ENCODE assay signal across 16 mouse cellular contexts in the genomic region with DNA sequence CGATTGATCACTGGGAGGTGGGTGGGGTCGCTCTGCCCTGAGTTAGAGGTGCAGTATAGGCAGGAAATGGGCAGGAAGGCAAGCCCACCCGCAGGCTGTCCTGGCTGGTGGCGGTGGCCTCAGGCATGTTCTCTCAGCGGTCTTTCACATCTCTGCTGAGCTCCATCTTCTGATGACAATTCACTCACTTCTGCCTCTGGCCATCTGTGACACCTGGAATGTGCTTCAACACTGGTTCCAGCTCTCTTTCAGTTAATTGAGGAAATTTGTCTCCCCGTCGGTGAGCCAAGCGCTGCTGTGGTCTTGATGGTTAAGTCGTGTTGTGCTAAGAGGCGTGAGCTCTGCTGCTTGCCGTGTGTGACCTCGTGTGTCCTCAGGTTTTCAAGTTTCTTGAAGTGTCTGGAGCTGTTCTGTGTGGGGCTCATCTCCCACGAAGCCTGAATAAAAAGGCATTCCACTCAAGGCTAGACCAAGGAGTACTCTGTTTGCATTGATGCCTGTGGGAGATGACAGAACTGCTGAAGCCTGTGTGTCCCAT. TPM values are rescaled to one million over a fixed set of nuclear protein-coding genes. Genes with fewer than 3 reads are reported as not detected.
DNase-seq lines count a peak whose midpoint lies in the region; ATAC-seq lines count a peak whose summit lies in the region.
"Had no signal": no experiment of that assay in that cellular context is flagged by ENCODE, and none has a peak within 500 bp of the region (broad histone marks: within the 10 kb centered on the region; RNA-seq: fewer than 3 reads in every experiment).

No protein-coding gene starts in this region.

- peaks cover 96% of the 10 kb centered on the region for H3K4me1 ChIP-seq in heart, embryonic 10.5 days
- peaks cover 67% of the 10 kb centered on the region for H3K4me1 ChIP-seq in lung, embryonic 16.5 days (replicated peaks; ENCODE audit: control insufficient read depth, insufficient read depth, low read length)
- H3K4me1 ChIP-seq in embryonic facial prominence, embryonic 10.5 days, result peaks cover 100% of the 10 kb centered on the region
- peaks cover 98% of the 10 kb centered on the region for H3K4me1 ChIP-seq in limb, embryonic 12.5 days (replicated peaks)

- no peak for DNase-seq in heart, embryonic 10.5 days (ENCODE audit: low spot score)
- no peak for DNase-seq in heart, adult 8-10 months (ENCODE audit: low spot score)
- no peak for DNase-seq in lung, postnatal 36 days
- DNase-seq in embryonic facial prominence, embryonic 10.5 days (ENCODE audit: low spot score), result peak; percentile 61
- no peak for DNase-seq in thymus, postnatal 4 days
- DNase-seq in kidney, postnatal 36 days, result no peak
- DNase-seq: cerebellum, adult 11 months; cerebellum, postnatal 25 days; gastrocnemius, postnatal 10 days; liver, embryonic 13.5 days had no signal

- no peak overlapping the region for H3K4me2 ChIP-seq in lung, embryonic 16.5 days (ENCODE audit: low read depth, low read length)
- H3K4me2 ChIP-seq in limb, embryonic 12.5 days, result peak overlapping the region; percentile 40
- H3K4me2 ChIP-seq: heart, embryonic 15.5 days; liver, embryonic 13.5 days had no signal

- ATAC-seq in lung, embryonic 16.5 days (ENCODE audit: low read depth), result no peak
- no peak for ATAC-seq in limb, embryonic 12.5 days (ENCODE audit: insufficient number of reproducible peaks, insufficient read depth, low FRiP score, low TSS enrichment, low read depth)
- ATAC-seq: inflammation-experienced regulatory T-cells, adult 6 months; lung, postnatal 0 days had no signal

- peak overlapping the region; percentile 75 for H3K27ac ChIP-seq in heart, embryonic 10.5 days
- H3K27ac ChIP-seq in lung, embryonic 16.5 days (ENCODE audit: low read length), result no peak overlapping the region
- peak overlapping the region; percentile 92 for H3K27ac ChIP-seq in embryonic facial prominence, embryonic 10.5 days (replicated peaks)
- peak overlapping the region; percentile 98 for H3K27ac ChIP-seq in limb, embryonic 12.5 days
- H3K27ac ChIP-seq: kidney, postnatal 0 days; liver, embryonic 13.5 days had no signal

- WGBS in heart, embryonic 10.5 days, result 27% methylated on average over 13 of the region's 13 CpGs
- WGBS in lung, embryonic 16.5 days, result 47% methylated on average over 13 of the region's 13 CpGs
- WGBS in embryonic facial prominence, embryonic 10.5 days, result 26% methylated on average over 13 of the region's 13 CpGs
- 5% methylated on average over 13 of the region's 13 CpGs for WGBS in limb, embryonic 12.5 days

- H3K9me3 ChIP-seq in heart, embryonic 10.5 days, result no peaks in the 10 kb centered on the region
- no peaks in the 10 kb centered on the region for H3K9me3 ChIP-seq in lung, embryonic 16.5 days (ENCODE audit: control insufficient read depth, low read length)
- no peaks in the 10 kb centered on the region for H3K9me3 ChIP-seq in embryonic facial prominence, embryonic 10.5 days
- no peaks in the 10 kb centered on the region for H3K9me3 ChIP-seq in limb, embryonic 12.5 days
- H3K9me3 ChIP-seq: heart, embryonic 15.5 days; liver, embryonic 13.5 days had no signal

- 0 out of 2 replicates have a peak overlapping the region, but pooled peaks have one; percentile 5 for H3K9ac ChIP-seq in lung, embryonic 16.5 days (ENCODE audit: low read length)
- peak overlapping the region; percentile 35; the same call in 1 of the 2 replicates for H3K9ac ChIP-seq in limb, embryonic 12.5 days (replicated peaks)
- H3K9ac ChIP-seq: heart, embryonic 15.5 days; liver, embryonic 13.5 days had no signal

- H3K4me3 ChIP-seq in heart, embryonic 10.5 days, result no peak overlapping the region
- H3K4me3 ChIP-seq in lung, embryonic 16.5 days (ENCODE audit: low read length), result no peak overlapping the region
- peak overlapping the region; percentile 28; the same call in 1 of the 2 replicates for H3K4me3 ChIP-seq in embryonic facial prominence, embryonic 10.5 days
- H3K4me3 ChIP-seq in limb, embryonic 12.5 days (replicated peaks), result no peak overlapping the region
- H3K4me3 ChIP-seq: heart, embryonic 15.5 days; liver, embryonic 13.5 days had no signal

- 0 out of 2 replicates have a peak, but pooled peaks cover 3% of the 10 kb centered on the region for H3K36me3 ChIP-seq in heart, embryonic 10.5 days
- no peaks in the 10 kb centered on the region for H3K36me3 ChIP-seq in lung, embryonic 16.5 days (ENCODE audit: control insufficient read depth, insufficient read depth, low read length)
- 0 out of 2 replicates have a peak, but pooled peaks cover 4% of the 10 kb centered on the region for H3K36me3 ChIP-seq in embryonic facial prominence, embryonic 10.5 days (replicated peaks)
- H3K36me3 ChIP-seq in limb, embryonic 12.5 days, result no peaks in the 10 kb centered on the region
- H3K36me3 ChIP-seq: heart, embryonic 15.5 days; liver, embryonic 13.5 days had no signal

- H3K27me3 ChIP-seq in heart, embryonic 10.5 days (ENCODE audit: insufficient read depth, poor library complexity, severe bottlenecking), result no peaks in the 10 kb centered on the region
- no peaks in the 10 kb centered on the region for H3K27me3 ChIP-seq in lung, embryonic 16.5 days (ENCODE audit: control insufficient read depth, insufficient read depth, low read depth, low read length)
- H3K27me3 ChIP-seq in embryonic facial prominence, embryonic 10.5 days (replicated peaks; ENCODE audit: low read depth, poor library complexity, severe bottlenecking), result no peaks in the 10 kb centered on the region
- no peaks in the 10 kb centered on the region for H3K27me3 ChIP-seq in limb, embryonic 12.5 days
- H3K27me3 ChIP-seq: heart, embryonic 15.5 days; liver, embryonic 13.5 days had no signal

RNA-seq across cellular contexts. Expression of gene Igsf3, which starts 19.9 kb away (rescaled TPM):
- polyA plus RNA-seq in heart, embryonic 10.5 days (2016; fragmentation: Nextera tagmentation; extraction: Ambion mirVana), result 41.9 and 45.9 TPM in 2 replicates
- 10 to 100 TPM; 10.1 to 12.3 (median 12.0) TPM for total RNA-seq in heart, adult 8-10 months (2022)
- polyA plus RNA-seq in lung, embryonic 16.5 days (2015; fragmentation: Nextera tagmentation; extraction: Ambion mirVana), result 40.5 and 40.6 TPM in 2 replicates
- 52.1 and 59.2 TPM in 2 replicates for polyA plus RNA-seq in embryonic facial prominence, embryonic 10.5 days (2016; fragmentation: Nextera tagmentation; extraction: Ambion mirVana)
- polyA plus RNA-seq in limb, embryonic 12.5 days (2016; fragmentation: Nextera tagmentation; extraction: Ambion mirVana), result 95.2 and 104 TPM in 2 replicates
